In genomic region chr15:25896783-25897182, GRCm38 (mm10) we compare ENCODE assay signal across 31 mouse cellular contexts. TPM values are rescaled to one million over a fixed set of nuclear protein-coding genes. Genes with fewer than 3 reads are reported as not detected.
DNase-seq lines count a peak whose midpoint lies in the region; ATAC-seq and TF ChIP-seq lines count a peak whose summit lies in the region.
"Had no signal": no experiment of that assay in that cellular context is flagged by ENCODE, and none has a peak within 500 bp of the region (broad histone marks: within the 10 kb centered on the region; RNA-seq: fewer than 3 reads in every experiment).

No protein-coding gene starts in this region.

- H3K27me3 ChIP-seq in splenic B cell, adult 2 months (ENCODE audit: control insufficient read depth, insufficient read depth, low read length, poor library complexity, severe bottlenecking) = no peaks in the 10 kb centered on the region
- H3K27me3 ChIP-seq in intestine, postnatal 0 days (replicated peaks; ENCODE audit: control insufficient read depth, insufficient read depth, low read length) = no peaks in the 10 kb centered on the region
- H3K27me3 ChIP-seq: hindbrain, embryonic 12.5 days; limb, embryonic 13.5 days; neural tube, embryonic 13.5 days had no signal

- peak; percentile 35 to 59 for DNase-seq in spleen, postnatal 36 days (ENCODE audit: low spot score in 2 of 2)
- DNase-seq in spleen, postnatal 14 days (ENCODE audit: low spot score in 2 of 2) = no peak
- DNase-seq in induced T-regulatory cell, adult 2 months (ENCODE audit: low read depth) = peak; percentile 54
- peak; percentile 66 for DNase-seq in splenic B cell, adult 2 months (ENCODE audit: low read depth, low spot score)
- no peak for DNase-seq in T-cell, adult 2 months (ENCODE audit: low spot score)
- DNase-seq in urinary bladder, postnatal 25 days (ENCODE audit: low spot score) = no peak
- DNase-seq: adrenal gland, postnatal 10 days; cerebellum, adult 11 months; cerebellum, adult 9-10 months; cerebellum, postnatal 36 days; gastrocnemius, postnatal 25 days; heart, adult 18-20 months; heart, postnatal 36 days; kidney, adult 2 months; kidney, postnatal 36 days; liver, postnatal 0 days; lung, postnatal 36 days; midbrain, embryonic 14.5 days; retina, postnatal 1 day; right cerebral cortex, postnatal 14 days; thymus, postnatal 14 days had no signal

- no peak overlapping the region for H3K27ac ChIP-seq in intestine, postnatal 0 days (ENCODE audit: low read depth, low read length)
- H3K27ac ChIP-seq: hindbrain, embryonic 12.5 days; hindbrain, postnatal 0 days; limb, embryonic 13.5 days; neural tube, embryonic 13.5 days had no signal

- H3K9me3 ChIP-seq in intestine, postnatal 0 days (ENCODE audit: control insufficient read depth) = no peaks in the 10 kb centered on the region
- H3K9me3 ChIP-seq: hindbrain, embryonic 12.5 days; limb, embryonic 13.5 days; neural tube, embryonic 13.5 days had no signal

- ATAC-seq in monocyte, adult 5-6 weeks (replicated peaks; ENCODE audit: insufficient number of reproducible peaks, low FRiP score, low TSS enrichment, poor library complexity, severe bottlenecking) = peak; percentile 71
- ATAC-seq in intestine, postnatal 0 days = no peak
- ATAC-seq: hindbrain, postnatal 0 days; liver, postnatal 0 days had no signal

- no peak overlapping the region for H3K4me3 ChIP-seq in intestine, postnatal 0 days (ENCODE audit: low read depth, low read length)
- H3K4me3 ChIP-seq: erythroblast, embryonic 14.5 days; hindbrain, embryonic 12.5 days; layer of hippocampus, adult 2 months; limb, embryonic 13.5 days; neural tube, embryonic 13.5 days had no signal

- no peak overlapping the region for H3K4me2 ChIP-seq in intestine, postnatal 0 days (replicated peaks; ENCODE audit: low read depth)
- H3K4me2 ChIP-seq: heart, embryonic 11.5 days; hindbrain, embryonic 12.5 days; limb, embryonic 13.5 days; liver, embryonic 11.5 days; neural tube, embryonic 13.5 days had no signal

- no peak overlapping the region for H3K9ac ChIP-seq in intestine, postnatal 0 days (ENCODE audit: low read depth, low read length)
- H3K9ac ChIP-seq: hindbrain, embryonic 12.5 days; limb, embryonic 13.5 days; liver, postnatal 0 days; neural tube, embryonic 13.5 days had no signal

- H3K4me1 ChIP-seq in intestine, postnatal 0 days (replicated peaks; ENCODE audit: control insufficient read depth, insufficient read depth, low read length) = no peaks in the 10 kb centered on the region
- H3K4me1 ChIP-seq: hindbrain, embryonic 12.5 days; limb, embryonic 13.5 days had no signal

- WGBS in intestine, postnatal 0 days = 75% methylated on average over 4 of the region's 4 CpGs

- H3K36me3 ChIP-seq in splenic B cell, adult 2 months (ENCODE audit: control insufficient read depth, insufficient read depth, low read length, poor library complexity, severe bottlenecking) = peaks cover 1% of the 10 kb centered on the region; the same call in 1 of the 2 replicates
- H3K36me3 ChIP-seq in intestine, postnatal 0 days (ENCODE audit: control insufficient read depth, insufficient read depth) = no peaks in the 10 kb centered on the region
- H3K36me3 ChIP-seq: hindbrain, embryonic 12.5 days; limb, embryonic 13.5 days; neural tube, embryonic 13.5 days had no signal

- TF ChIP-seq CTCF in intestine, postnatal 0 days (IDR thresholded peaks at IDR 0.05; ENCODE audit: low read depth) = no peak

RNA-seq across cellular contexts. Expression of gene Retreg1, which starts 53.8 kb away (rescaled TPM):
- total RNA-seq in monocyte, adult 5-6 weeks (2017) = 90.8 to 132 TPM (median 114 TPM) in 3 replicates
- polyA plus RNA-seq in intestine, postnatal 0 days (2015; fragmentation: Nextera tagmentation; extraction: Ambion mirVana) = 37.8 and 41.5 TPM in 2 replicates
- polyA plus RNA-seq: erythroblast, embryonic 14.5 days had no signal

Comparison
In these comparisons a context has a peak if more than half of its experiments do, and no peak if none do; other contexts are left out.
1. DNase-seq: peak in spleen, postnatal 36 days (2 of 2), induced T-regulatory cell, adult 2 months (single experiment) and splenic B cell, adult 2 months (single experiment); none in spleen, postnatal 14 days (0 of 2), T-cell, adult 2 months (single experiment) and urinary bladder, postnatal 25 days (single experiment).